Mouse (Mus musculus): Measurements from ENCODE around the gene Rnf114. TPM values are rescaled to one million over a fixed set of nuclear protein-coding genes. Genes with fewer than 3 reads are reported as not detected.

Rnf114 gene
- polyA plus RNA-seq, 1 experiment = 116 TPM

DNA sequence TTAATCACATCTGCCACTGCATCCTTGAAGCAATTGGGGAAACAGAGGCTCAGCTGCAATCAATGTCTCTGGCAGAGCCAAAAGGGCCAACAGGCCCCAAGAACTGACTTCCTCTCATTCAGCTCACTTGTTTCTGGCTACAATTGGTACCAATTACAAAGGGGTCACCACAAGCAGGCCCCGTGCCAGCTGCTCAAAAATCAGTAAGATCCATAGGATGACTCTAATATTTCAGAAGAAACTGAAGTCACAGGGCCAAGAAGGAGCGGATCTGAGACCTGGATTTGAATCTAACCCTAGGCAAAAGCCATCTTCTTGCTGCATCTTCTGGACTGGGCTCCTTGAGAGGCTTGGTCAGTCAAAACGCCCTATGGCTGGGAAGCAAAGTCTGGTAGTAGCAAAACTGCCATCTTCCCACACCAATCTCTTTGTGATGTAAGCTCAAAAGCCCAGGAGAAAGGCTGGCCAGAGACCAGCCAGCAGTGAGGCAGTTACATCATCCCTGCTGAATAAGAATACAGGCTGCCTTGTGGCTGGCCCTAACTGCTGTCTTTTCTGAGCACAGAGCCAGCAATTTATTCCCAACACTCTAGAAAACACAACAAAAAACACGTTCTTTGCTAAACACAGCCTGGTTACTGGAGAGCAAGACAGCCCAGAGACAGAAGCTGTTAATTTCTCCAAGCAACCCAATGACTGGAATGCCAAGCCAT, 1.5 kb upstream of the Rnf114 start:
- 74% methylated on average over 4 of the region's 4 CpGs for WGBS
- Histone ChIP-seq H3K27me3 (ENCODE audit: control insufficient read depth, insufficient read depth, low read length) (no peaks in the 10 kb centered on the region), H3K36me3 (ENCODE audit: control insufficient read depth, insufficient read depth, low read length) (peaks cover 15% of the 10 kb centered on the region; the same call in 1 of the 2 replicates), H3K27ac (ENCODE audit: insufficient read depth, low read depth, low read length) (no peak overlapping the region), H3K4me3 (ENCODE audit: low read depth, low read length) (peak overlapping the region; percentile 96; the same call in 1 of the 2 replicates), H3K4me1 (ENCODE audit: control insufficient read depth, insufficient read depth, insufficient read length, low read length) (peaks cover 30% of the 10 kb centered on the region)
- TF ChIP-seq POLR2A (IDR thresholded peaks at IDR 0.05; ENCODE audit: low read depth, low read length) (no peak), CTCF (IDR thresholded peaks at IDR 0.05; ENCODE audit: extremely low read depth, insufficient read length, insufficient replicate concordance, low read depth, low read length) (no peak)

DNA sequence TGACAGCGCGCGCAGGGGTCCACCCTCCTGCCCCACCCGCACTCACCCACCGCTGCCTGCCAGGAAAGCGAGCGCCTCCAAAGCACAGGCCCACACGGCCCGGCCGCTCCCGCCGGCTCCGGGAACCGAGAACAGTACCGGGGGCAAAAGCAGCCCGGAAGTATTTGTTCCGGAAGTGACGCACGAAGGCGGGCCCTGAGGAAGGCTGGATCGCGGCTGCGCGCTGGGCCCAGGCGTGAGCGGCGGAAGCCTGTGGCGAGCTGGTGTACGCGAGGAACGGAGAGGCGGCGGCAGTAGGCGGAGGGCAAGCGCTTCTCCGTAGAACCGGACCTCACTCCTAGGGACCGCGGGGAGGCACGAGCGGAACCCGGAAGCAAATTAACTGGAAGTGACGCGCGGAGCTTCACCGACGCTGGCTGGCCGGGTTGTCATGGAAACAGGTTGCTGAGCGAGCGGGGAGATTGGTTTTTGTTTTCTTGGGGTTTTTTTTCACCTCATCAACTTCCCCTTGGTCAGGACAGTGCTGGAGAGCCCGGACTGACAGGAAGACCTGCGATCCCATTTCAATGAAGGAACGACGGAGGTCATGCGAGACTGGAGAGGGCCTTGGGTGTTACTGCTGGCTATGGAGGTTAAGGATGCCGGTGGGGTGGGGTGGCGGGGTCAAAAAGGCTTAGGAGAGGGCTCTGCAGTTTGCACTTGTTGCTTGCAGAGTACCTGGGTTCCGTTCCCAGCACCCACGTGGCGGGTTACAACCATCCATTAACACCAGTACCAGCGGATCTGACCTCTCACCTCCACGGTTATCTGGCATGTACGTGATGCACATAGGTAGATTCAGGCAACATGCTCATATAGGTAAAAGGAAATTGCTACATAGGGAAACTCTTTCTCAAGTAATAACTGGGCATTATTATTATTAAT, 530 bp downstream of the Rnf114 start, which contains the start of gene Spata2:
Gene Spata2, minus strand, starts transcription at position 175 of the 924 bp plus-strand sequence.
- Histone ChIP-seq H3K4me3 (ENCODE audit: low read depth, low read length) (peak within 1 kb of the TSS; percentile 96), H3K4me1 (ENCODE audit: control insufficient read depth, insufficient read depth, insufficient read length, low read length) (peaks cover 12% of the 10 kb centered on the region), H3K36me3 (ENCODE audit: control insufficient read depth, insufficient read depth, low read length) (peaks cover 9% of the 10 kb centered on the region; the same call in 1 of the 2 replicates), H3K27ac (ENCODE audit: insufficient read depth, low read depth, low read length) (peak within 1 kb of the TSS; percentile 86), H3K27me3 (ENCODE audit: control insufficient read depth, insufficient read depth, low read length) (no peaks in the 10 kb centered on the region)
- TF ChIP-seq CTCF (IDR thresholded peaks at IDR 0.05; ENCODE audit: extremely low read depth, insufficient read length, insufficient replicate concordance, low read depth, low read length) = no peak
- TF ChIP-seq POLR2A (IDR thresholded peaks at IDR 0.05; ENCODE audit: low read depth, low read length) = peak; percentile 78
- 1% methylated on average over 63 of the region's 63 CpGs for WGBS

DNA sequence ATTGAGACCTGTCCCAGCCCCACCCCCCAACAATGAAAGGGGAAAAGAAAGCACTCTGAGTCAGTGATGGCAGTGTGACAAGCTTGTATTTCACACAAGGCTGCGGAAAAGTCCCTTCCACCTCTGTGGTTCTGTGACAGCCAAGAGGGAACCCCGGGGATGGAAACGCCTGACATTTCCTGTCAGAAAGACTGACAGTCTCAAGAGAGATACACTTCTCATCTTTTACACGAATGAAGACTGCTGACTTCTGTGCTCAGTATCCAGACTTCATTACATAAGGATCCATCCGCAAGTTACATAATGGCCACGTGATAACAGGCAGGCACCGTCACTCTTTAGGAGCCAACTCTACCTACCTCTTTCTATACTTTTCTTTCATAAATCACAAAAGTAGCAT, 4.0 kb downstream of the Rnf114 start:
- Histone ChIP-seq H3K27ac (ENCODE audit: insufficient read depth, low read depth, low read length) (no peak overlapping the region), H3K27me3 (ENCODE audit: control insufficient read depth, insufficient read depth, low read length) (no peaks in the 10 kb centered on the region), H3K4me3 (ENCODE audit: low read depth, low read length) (no peak overlapping the region), H3K4me1 (ENCODE audit: control insufficient read depth, insufficient read depth, insufficient read length, low read length) (peaks cover 4% of the 10 kb centered on the region; the same call in 1 of the 2 replicates), H3K36me3 (ENCODE audit: control insufficient read depth, insufficient read depth, low read length) (no peaks in the 10 kb centered on the region)
- TF ChIP-seq POLR2A (IDR thresholded peaks at IDR 0.05; ENCODE audit: low read depth, low read length) (no peak), CTCF (IDR thresholded peaks at IDR 0.05; ENCODE audit: extremely low read depth, insufficient read length, insufficient replicate concordance, low read depth, low read length) (no peak)
- 76% methylated on average over 7 of the region's 7 CpGs for WGBS

DNA sequence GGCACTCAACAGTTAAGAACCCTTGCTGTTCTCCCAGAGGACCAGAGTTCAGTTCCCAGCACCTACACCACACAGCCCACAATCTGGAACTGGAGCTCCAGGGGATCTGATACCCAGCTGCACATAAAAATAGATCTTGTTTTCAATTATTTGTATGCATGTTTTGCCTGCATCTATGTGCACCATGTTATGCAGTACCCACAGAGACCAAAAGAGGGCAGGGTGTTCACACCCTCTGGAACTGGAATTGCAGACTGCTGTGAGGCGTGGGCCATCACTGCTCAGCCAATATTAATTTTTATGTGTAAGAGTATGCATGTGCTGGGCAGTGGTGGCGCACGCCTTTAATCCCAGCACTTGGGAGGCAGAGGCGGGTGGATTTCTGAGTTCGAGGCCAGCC, 4.8 kb downstream of the Rnf114 start:
- Histone ChIP-seq H3K27me3 (ENCODE audit: control insufficient read depth, insufficient read depth, low read length) (no peaks in the 10 kb centered on the region), H3K27ac (ENCODE audit: insufficient read depth, low read depth, low read length) (no peak overlapping the region), H3K4me3 (ENCODE audit: low read depth, low read length) (no peak overlapping the region), H3K4me1 (ENCODE audit: control insufficient read depth, insufficient read depth, insufficient read length, low read length) (peaks cover 2% of the 10 kb centered on the region; the same call in 1 of the 2 replicates), H3K36me3 (ENCODE audit: control insufficient read depth, insufficient read depth, low read length) (no peaks in the 10 kb centered on the region)
- TF ChIP-seq POLR2A (IDR thresholded peaks at IDR 0.05; ENCODE audit: low read depth, low read length) = no peak
- peak; percentile 51; the same call in 1 of the 2 replicates for TF ChIP-seq CTCF (IDR thresholded peaks at IDR 0.05; ENCODE audit: extremely low read depth, insufficient read length, insufficient replicate concordance, low read depth, low read length)
- WGBS = 77% methylated on average over 5 of the region's 5 CpGs

DNA sequence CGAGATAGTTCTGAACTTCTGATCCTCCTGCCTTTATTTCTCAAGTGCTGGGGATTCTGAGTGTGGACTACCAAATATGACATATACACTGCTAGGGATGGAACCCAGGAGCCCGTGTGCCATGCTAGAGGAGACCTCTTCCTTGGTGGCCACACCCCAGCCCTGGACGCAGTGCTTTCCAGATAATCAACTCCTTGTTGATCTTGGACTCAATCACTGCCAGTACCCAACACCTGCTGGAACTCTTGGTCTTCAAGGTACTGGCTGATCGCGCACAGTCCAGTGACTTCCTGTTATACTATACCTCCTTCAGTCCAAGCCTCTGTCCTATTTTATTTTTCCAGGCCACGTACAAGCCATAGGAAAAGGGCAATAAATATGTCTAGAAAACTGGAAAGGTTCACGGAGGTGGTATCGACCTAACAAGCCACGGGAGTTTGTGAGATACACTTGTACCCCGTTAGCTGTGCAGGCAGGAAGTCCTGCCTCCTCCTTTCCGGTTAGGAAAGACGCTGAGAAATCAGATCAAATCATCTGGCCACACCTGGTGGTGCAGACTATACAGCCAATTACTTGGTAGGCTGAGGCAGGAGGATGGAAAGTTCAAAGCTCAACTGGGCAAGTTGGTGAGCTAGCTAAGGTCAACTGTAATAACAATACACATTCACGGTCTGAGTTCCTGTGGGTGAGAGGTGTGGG, 10.3 kb downstream of the Rnf114 start:
- TF ChIP-seq POLR2A (IDR thresholded peaks at IDR 0.05; ENCODE audit: low read depth, low read length) (no peak), CTCF (IDR thresholded peaks at IDR 0.05; ENCODE audit: extremely low read depth, insufficient read length, insufficient replicate concordance, low read depth, low read length) (0 out of 2 replicates have a peak, but pooled peaks have one; percentile 21)
- peak overlapping the region; percentile 96 for H3K27ac ChIP-seq (ENCODE audit: insufficient read depth, low read depth, low read length)
- peaks cover 16% of the 10 kb centered on the region for H3K36me3 ChIP-seq (ENCODE audit: control insufficient read depth, insufficient read depth, low read length)
- H3K4me3 ChIP-seq (ENCODE audit: low read depth, low read length) = peak overlapping the region; percentile 97
- 12% methylated on average over 13 of the region's 13 CpGs for WGBS
- no peaks in the 10 kb centered on the region for H3K27me3 ChIP-seq (ENCODE audit: control insufficient read depth, insufficient read depth, low read length)
- peaks cover 11% of the 10 kb centered on the region; the same call in 1 of the 2 replicates for H3K4me1 ChIP-seq (ENCODE audit: control insufficient read depth, insufficient read depth, insufficient read length, low read length)

DNA sequence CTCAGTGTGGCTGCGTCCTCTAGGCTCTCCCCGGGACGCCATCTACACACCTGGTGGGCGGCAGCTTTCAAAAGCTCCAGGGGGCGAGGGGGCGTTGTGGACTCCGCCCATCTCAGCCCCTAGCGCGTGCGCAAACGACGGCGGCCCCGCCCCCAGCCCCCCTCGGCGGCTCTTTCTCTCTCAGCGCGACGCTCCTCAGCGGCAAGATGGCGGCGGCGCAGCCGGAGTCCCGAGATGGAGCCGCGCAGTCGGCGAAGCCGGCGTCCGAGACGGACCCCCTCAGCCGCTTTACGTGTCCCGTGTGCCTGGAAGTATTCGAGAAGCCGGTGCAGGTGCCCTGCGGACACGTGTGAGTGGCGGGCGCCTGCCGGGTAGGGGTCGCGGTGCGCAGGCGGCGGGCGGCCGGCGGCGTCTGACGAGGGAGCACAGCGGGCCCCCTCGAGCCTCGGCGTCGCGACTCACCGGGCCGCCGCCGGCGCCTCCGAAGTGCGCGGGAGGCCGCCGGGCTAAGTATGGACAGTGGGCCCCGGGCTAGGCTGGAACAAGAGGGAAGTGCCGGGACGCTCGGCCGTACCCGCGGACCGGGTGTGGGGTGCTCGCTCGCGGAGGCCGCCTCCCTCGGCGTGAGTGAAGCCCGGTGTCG, 10.9 kb downstream of the Rnf114 start:
- H3K4me3 ChIP-seq (ENCODE audit: low read depth, low read length) = peak overlapping the region; percentile 97
- peaks cover 20% of the 10 kb centered on the region for H3K36me3 ChIP-seq (ENCODE audit: control insufficient read depth, insufficient read depth, low read length)
- H3K27ac ChIP-seq (ENCODE audit: insufficient read depth, low read depth, low read length) = peak overlapping the region; percentile 96
- under 1% methylated on average over 85 of the region's 85 CpGs for WGBS
- peaks cover 11% of the 10 kb centered on the region; the same call in 1 of the 2 replicates for H3K4me1 ChIP-seq (ENCODE audit: control insufficient read depth, insufficient read depth, insufficient read length, low read length)
- TF ChIP-seq POLR2A (IDR thresholded peaks at IDR 0.05; ENCODE audit: low read depth, low read length) = peak; percentile 92
- no peak for TF ChIP-seq CTCF (IDR thresholded peaks at IDR 0.05; ENCODE audit: extremely low read depth, insufficient read length, insufficient replicate concordance, low read depth, low read length)
- H3K27me3 ChIP-seq (ENCODE audit: control insufficient read depth, insufficient read depth, low read length) = no peaks in the 10 kb centered on the region
